Mouse (Mus musculus): ENCODE measurements around the gene Atp12a. TPM values are rescaled to one million over a fixed set of nuclear protein-coding genes. Genes with fewer than 3 reads are reported as not detected.

Atp12a gene
- polyA plus RNA-seq, 1 experiment from 2014 or later: not detected

DNA sequence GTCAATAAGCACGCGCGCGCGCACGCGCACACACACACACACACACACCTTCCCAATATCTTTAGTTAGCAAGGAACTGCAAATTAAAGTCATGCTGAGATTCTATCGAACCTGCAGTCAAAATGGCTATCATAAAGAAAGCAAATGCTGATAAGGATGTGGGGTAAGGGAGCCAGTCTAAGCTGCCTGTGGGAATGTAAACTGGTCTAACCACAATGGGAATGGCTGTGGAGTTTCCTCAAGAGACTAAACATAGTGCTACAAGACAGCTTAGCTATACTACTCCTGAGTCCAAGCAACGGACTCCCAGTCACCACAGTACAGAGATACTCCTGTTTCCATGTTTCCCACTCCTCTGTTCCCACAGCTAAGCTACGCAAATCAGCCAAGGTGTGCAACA lies 28.8 kb upstream of the Atp12a start:
- DNase-seq (no peak), ATAC-seq (no peak)
- Histone ChIP-seq H3K9me3 (ENCODE audit: low read length) (no peaks in the 10 kb centered on the region), H3K27ac (ENCODE audit: low read depth) (no peak overlapping the region), H3K4me3 (ENCODE audit: low read depth, low read length) (no peak overlapping the region), H3K36me3 (replicated peaks; ENCODE audit: insufficient read depth, low read length) (no peaks in the 10 kb centered on the region), H3K4me2 (ENCODE audit: low read depth, low read length) (no peak overlapping the region), H3K4me1 (ENCODE audit: insufficient read depth) (0 out of 2 replicates have a peak, but pooled peaks cover 2% of the 10 kb centered on the region), H3K27me3 (ENCODE audit: insufficient read depth, low read length) (no peaks in the 10 kb centered on the region), H3K9ac (replicated peaks) (no peak overlapping the region)
- no peak for TF ChIP-seq EP300 (IDR thresholded peaks at IDR 0.05; ENCODE audit: low read depth)
- no peak for TF ChIP-seq CTCF (IDR thresholded peaks at IDR 0.05; ENCODE audit: low read depth)
- 86% methylated on average over 10 of the region's 10 CpGs for WGBS (ENCODE audit: insufficient replicate concordance)

DNA sequence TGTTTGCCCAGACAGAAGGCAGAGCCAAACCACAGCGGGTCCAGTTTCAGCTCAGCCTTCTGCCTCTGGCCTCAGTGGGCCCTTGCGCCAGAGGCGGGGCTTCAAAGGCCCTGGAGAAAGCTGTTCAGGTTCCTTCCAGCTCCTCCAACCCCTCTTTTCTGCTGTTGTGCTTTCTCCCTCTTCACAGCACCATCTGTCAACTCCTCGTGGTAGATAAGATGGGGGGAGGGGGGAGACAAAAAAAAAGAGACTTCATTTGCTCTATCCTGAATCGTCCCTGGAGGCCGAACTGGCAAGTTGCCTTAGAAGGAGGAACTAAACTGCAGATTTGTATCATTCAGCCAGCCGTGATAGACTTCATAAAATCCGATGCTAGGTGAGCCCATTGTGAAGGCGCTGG lies 27.8 kb upstream of the Atp12a start:
- H3K4me1 ChIP-seq (ENCODE audit: insufficient read depth): 0 out of 2 replicates have a peak, but pooled peaks cover 2% of the 10 kb centered on the region
- no peaks in the 10 kb centered on the region for H3K27me3 ChIP-seq (ENCODE audit: insufficient read depth, low read length)
- H3K9ac ChIP-seq (replicated peaks): no peak overlapping the region
- H3K4me2 ChIP-seq (ENCODE audit: low read depth, low read length): no peak overlapping the region
- H3K36me3 ChIP-seq (replicated peaks; ENCODE audit: insufficient read depth, low read length): no peaks in the 10 kb centered on the region
- WGBS (ENCODE audit: insufficient replicate concordance): 44% methylated on average over 9 of the region's 9 CpGs
- H3K4me3 ChIP-seq (ENCODE audit: low read depth, low read length): no peak overlapping the region
- no peak overlapping the region for H3K27ac ChIP-seq (ENCODE audit: low read depth)
- no peaks in the 10 kb centered on the region for H3K9me3 ChIP-seq (ENCODE audit: low read length)
- ATAC-seq (no peak), DNase-seq (no peak)
- TF ChIP-seq EP300 (IDR thresholded peaks at IDR 0.05; ENCODE audit: low read depth): no peak
- TF ChIP-seq CTCF (IDR thresholded peaks at IDR 0.05; ENCODE audit: low read depth): no peak

DNA sequence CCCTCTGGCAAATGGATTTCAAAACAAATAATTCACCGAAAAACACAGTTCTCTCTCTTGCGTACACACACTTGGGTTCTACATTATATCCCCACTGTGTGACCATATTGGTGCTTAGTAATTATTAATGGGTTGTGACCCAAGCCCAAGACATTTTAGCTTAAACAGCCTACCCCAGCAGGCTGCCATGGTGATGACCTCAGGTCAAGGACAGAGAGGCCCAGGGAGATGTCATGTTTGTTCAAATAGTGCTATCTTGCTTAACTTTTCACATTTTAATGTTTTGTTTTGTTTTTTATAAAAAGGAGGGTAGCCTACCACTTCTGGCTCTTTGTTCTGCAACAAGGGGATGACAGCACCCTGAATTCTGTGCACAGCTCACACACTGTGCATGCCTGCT lies 27.2 kb upstream of the Atp12a start:
- Histone ChIP-seq H3K4me2 (ENCODE audit: low read depth, low read length) (no peak overlapping the region), H3K27ac (ENCODE audit: low read depth) (no peak overlapping the region), H3K27me3 (ENCODE audit: insufficient read depth, low read length) (no peaks in the 10 kb centered on the region), H3K4me3 (ENCODE audit: low read depth, low read length) (no peak overlapping the region), H3K9ac (replicated peaks) (no peak overlapping the region), H3K4me1 (ENCODE audit: insufficient read depth) (0 out of 2 replicates have a peak, but pooled peaks cover 2% of the 10 kb centered on the region), H3K9me3 (ENCODE audit: low read length) (no peaks in the 10 kb centered on the region), H3K36me3 (replicated peaks; ENCODE audit: insufficient read depth, low read length) (no peaks in the 10 kb centered on the region)
- 0 out of 2 replicates have a peak, but pooled peaks have one; percentile 13 for ATAC-seq
- TF ChIP-seq CTCF (IDR thresholded peaks at IDR 0.05; ENCODE audit: low read depth): no peak
- no peak for TF ChIP-seq EP300 (IDR thresholded peaks at IDR 0.05; ENCODE audit: low read depth)
- peak; percentile 23 for DNase-seq
- WGBS (ENCODE audit: insufficient replicate concordance): 60% methylated on average over 2 of the region's 2 CpGs

DNA sequence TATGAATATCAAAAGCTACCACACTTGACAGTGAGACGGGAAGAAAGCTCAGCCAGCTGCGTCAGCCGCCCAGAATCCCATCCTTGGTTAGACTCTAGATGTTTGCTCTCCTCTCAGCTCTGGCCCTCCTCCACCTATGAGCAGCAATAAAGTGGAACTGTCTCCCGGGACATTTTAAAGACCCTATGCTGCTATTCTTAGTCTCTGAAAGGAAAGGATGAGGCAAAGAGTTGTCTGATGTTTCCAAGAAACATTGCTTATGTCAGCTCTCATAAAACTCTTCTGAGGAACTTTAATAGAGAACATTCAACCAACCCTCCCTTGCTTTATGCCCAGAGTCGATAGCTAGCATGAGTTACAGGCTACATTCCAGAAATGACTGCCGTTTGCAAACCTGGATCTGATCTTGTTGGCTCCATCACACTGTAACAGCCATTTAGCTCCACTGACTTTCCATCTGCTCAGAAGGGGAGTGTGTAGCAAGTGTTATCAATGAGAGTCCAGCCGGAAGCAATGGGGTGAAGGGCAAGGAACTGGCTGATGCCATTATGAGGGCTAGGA lies 25.9 kb upstream of the Atp12a start:
- no peak overlapping the region for H3K27ac ChIP-seq (ENCODE audit: low read depth)
- no peaks in the 10 kb centered on the region for H3K36me3 ChIP-seq (replicated peaks; ENCODE audit: insufficient read depth, low read length)
- no peaks in the 10 kb centered on the region for H3K9me3 ChIP-seq (ENCODE audit: low read length)
- DNase-seq (no peak), ATAC-seq (no peak)
- no peak overlapping the region for H3K9ac ChIP-seq (replicated peaks)
- H3K4me3 ChIP-seq (ENCODE audit: low read depth, low read length): no peak overlapping the region
- TF ChIP-seq EP300 (IDR thresholded peaks at IDR 0.05; ENCODE audit: low read depth): no peak
- TF ChIP-seq CTCF (IDR thresholded peaks at IDR 0.05; ENCODE audit: low read depth): no peak
- H3K4me2 ChIP-seq (ENCODE audit: low read depth, low read length): no peak overlapping the region
- 0 out of 2 replicates have a peak, but pooled peaks cover 2% of the 10 kb centered on the region for H3K4me1 ChIP-seq (ENCODE audit: insufficient read depth)
- WGBS (ENCODE audit: insufficient replicate concordance): 77% methylated on average over 7 of the region's 7 CpGs
- no peaks in the 10 kb centered on the region for H3K27me3 ChIP-seq (ENCODE audit: insufficient read depth, low read length)

DNA sequence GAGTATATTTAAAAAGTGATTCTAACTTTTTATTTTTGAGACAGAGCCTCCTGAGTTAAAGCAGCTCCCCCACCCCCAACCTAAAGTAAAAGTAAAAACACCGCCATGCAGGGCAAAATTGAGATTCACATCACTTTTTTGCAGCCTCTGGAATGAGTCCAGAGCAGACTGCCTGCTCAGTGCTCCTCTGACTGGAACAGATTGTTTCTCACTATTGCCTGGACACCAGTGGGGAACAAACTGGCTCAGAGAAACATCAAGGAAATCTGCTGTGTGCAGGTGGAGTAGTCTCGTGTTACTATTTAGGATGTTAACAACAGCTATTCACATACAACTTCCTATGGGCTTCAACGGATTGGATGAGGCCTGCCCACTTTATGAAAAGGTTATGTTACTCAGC lies 16.2 kb upstream of the Atp12a start:
- no peak overlapping the region for H3K27ac ChIP-seq (ENCODE audit: low read depth)
- H3K27me3 ChIP-seq (ENCODE audit: insufficient read depth, low read length): no peaks in the 10 kb centered on the region
- WGBS (ENCODE audit: insufficient replicate concordance): 67% methylated on average over 3 of the region's 3 CpGs
- H3K4me1 ChIP-seq (ENCODE audit: insufficient read depth): no peaks in the 10 kb centered on the region
- H3K4me3 ChIP-seq (ENCODE audit: low read depth, low read length): no peak overlapping the region
- TF ChIP-seq EP300 (IDR thresholded peaks at IDR 0.05; ENCODE audit: low read depth): no peak
- no peak for TF ChIP-seq CTCF (IDR thresholded peaks at IDR 0.05; ENCODE audit: low read depth)
- H3K9ac ChIP-seq (replicated peaks): no peak overlapping the region
- no peaks in the 10 kb centered on the region for H3K36me3 ChIP-seq (replicated peaks; ENCODE audit: insufficient read depth, low read length)
- no peak overlapping the region for H3K4me2 ChIP-seq (ENCODE audit: low read depth, low read length)
- no peak for ATAC-seq
- DNase-seq: no peak
- no peaks in the 10 kb centered on the region for H3K9me3 ChIP-seq (ENCODE audit: low read length)

DNA sequence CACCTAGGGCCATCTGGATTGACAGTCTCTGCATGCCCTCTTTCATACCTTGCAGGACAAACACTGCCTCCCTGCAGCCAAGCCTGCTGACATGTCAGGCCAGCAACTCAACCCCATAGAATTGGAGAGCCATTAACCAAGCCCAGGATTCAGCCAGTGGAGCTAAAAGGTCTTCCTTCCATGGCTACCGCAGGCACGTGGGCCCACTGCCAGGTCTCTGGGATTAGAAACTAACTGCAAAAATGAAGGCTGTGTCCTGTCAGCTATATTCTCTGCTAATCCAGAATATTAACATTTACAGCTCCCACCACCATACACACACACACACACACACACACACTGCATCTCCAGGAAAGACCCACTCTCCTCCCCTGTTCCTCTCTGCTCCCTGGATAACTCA lies 15.3 kb upstream of the Atp12a start:
- Histone ChIP-seq H3K4me3 (ENCODE audit: low read depth, low read length) (no peak overlapping the region), H3K4me1 (ENCODE audit: insufficient read depth) (no peaks in the 10 kb centered on the region)

More for the DNA sequence above, 15.3 kb upstream of the Atp12a start:
- WGBS (ENCODE audit: insufficient replicate concordance): 91% methylated on average over 2 of the region's 2 CpGs
- ATAC-seq (no peak), DNase-seq (no peak)
- Histone ChIP-seq H3K27ac (ENCODE audit: low read depth) (no peak overlapping the region), H3K36me3 (replicated peaks; ENCODE audit: insufficient read depth, low read length) (no peaks in the 10 kb centered on the region), H3K4me2 (ENCODE audit: low read depth, low read length) (no peak overlapping the region), H3K9ac (replicated peaks) (no peak overlapping the region), H3K27me3 (ENCODE audit: insufficient read depth, low read length) (no peaks in the 10 kb centered on the region), H3K9me3 (ENCODE audit: low read length) (no peaks in the 10 kb centered on the region)
- TF ChIP-seq CTCF (IDR thresholded peaks at IDR 0.05; ENCODE audit: low read depth) (no peak), EP300 (IDR thresholded peaks at IDR 0.05; ENCODE audit: low read depth) (no peak)
